Mouse (Mus musculus) heart, embryonic 16.5 days (tissue): ENCODE measurements around the gene Fcgr3. TPM values are rescaled to one million over a fixed set of nuclear protein-coding genes. Genes with fewer than 3 reads are reported as not detected.
"Not testable (repeated sequence)": the region's sequence is repeated elsewhere in the genome, so short reads cannot be mapped to it uniquely, and the experiment has no call there.

ENCODE experiments used
- ATAC-seq: fragments of 200-750 bp; cut with Nextera tagmentation; replicated peaks from 2 replicates; pipeline ENCODE4 v1.8.0; 2017; ENCODE audit warnings: moderate number of reproducible peaks; ENCODE audit not compliant: insufficient read depth, low FRiP score; ENCODE audit errors: extremely low read depth
- H3K27ac ChIP-seq: fragments of 300-500 bp; sonication (generic); 2 replicates; pipeline ENCODE4 v1.5.1; 2014; ENCODE audit warnings: mild to moderate bottlenecking, low read length, control low read depth, moderate library complexity
- H3K27me3 ChIP-seq: fragments of 300-500 bp; sonication (generic); 2 replicates; pipeline ENCODE4 v1.6.1; 2014; ENCODE audit warnings: low read length, mixed read lengths; ENCODE audit not compliant: control insufficient read depth, insufficient read depth
- H3K36me3 ChIP-seq: fragments of 300-500 bp; sonication (generic); 2 replicates; pipeline ENCODE4 v1.6.1; 2014; ENCODE audit not compliant: control insufficient read depth, insufficient read depth
- H3K4me1 ChIP-seq: fragments of 300-500 bp; sonication (generic); 2 replicates; pipeline ENCODE4 v1.6.1; 2014; ENCODE audit warnings: low read length, mixed read lengths; ENCODE audit not compliant: control insufficient read depth, insufficient read depth
- H3K4me2 ChIP-seq: fragments of 300-500 bp; sonication (generic); 2 replicates; pipeline ENCODE4 v1.6.1; 2014; ENCODE audit warnings: low read depth, mild to moderate bottlenecking, control low read depth, low read length
- H3K4me3 ChIP-seq: fragments of 300-500 bp; sonication (generic); 2 replicates; pipeline ENCODE4 v1.5.1; 2014; ENCODE audit warnings: mild to moderate bottlenecking, control low read depth, low read length
- H3K9ac ChIP-seq: fragments of 300-500 bp; sonication (generic); 2 replicates; pipeline ENCODE4 v1.6.1; 2014; ENCODE audit warnings: low read length, control low read depth
- H3K9me3 ChIP-seq: fragments of 300-500 bp; sonication (generic); replicated peaks from 2 replicates; pipeline ENCODE4 v1.6.1; 2016; ENCODE audit warnings: low read length; ENCODE audit not compliant: control insufficient read depth
- WGBS: fragments of 180-500 bp; shearing (Covaris S2); extraction: QIAGEN DNeasy Blood & Tissue Kit; methylation state at CpG from one replicate; pipeline ENCODE4 v1.1.7; 2014; 5-methylcytosine and 5-hydroxymethylcytosine counted together
- polyA plus RNA-seq: library from polyadenylated mRNA; unstranded; fragments of >200 nt; fragmentation: Nextera tagmentation; extraction: Ambion mirVana; gene quantifications from 2 replicates; pipeline ENCODE4 v1.2.1, GENCODE M21; 2015

Fcgr3 gene
- polyA plus RNA-seq, 1 experiment from 2014 or later, result 10.7 TPM

DNA sequence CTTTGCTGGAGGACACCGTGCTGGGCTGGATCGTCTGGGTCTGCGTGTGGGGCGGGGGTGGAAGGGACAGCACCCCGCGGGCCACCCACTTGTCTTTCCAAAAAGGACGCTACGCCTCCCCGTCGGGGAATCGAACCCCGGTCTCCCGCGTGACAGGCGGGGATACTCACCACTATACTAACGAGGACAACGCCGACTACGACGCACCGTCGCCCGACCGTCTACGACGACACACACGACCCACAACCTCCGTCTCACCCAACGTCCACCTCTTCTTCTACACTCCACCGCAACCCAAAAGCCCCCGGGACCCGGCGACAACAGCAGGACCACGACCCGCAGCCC, 480 bp upstream of the Fcgr3 start:
- peaks cover 23% of the 10 kb centered on the region for H3K27me3 ChIP-seq
- peak overlapping the region; percentile 43 for H3K4me3 ChIP-seq
- H3K4me1 ChIP-seq, result peaks cover 11% of the 10 kb centered on the region
- peak; percentile 28 for ATAC-seq
- H3K27ac ChIP-seq, H3K36me3 ChIP-seq, H3K9me3 ChIP-seq, H3K9ac ChIP-seq: not testable (repeated sequence)
- under 1% methylated on average over 18 of the region's 35 CpGs for WGBS
- peak overlapping the region; percentile 57 for H3K4me2 ChIP-seq

DNA sequence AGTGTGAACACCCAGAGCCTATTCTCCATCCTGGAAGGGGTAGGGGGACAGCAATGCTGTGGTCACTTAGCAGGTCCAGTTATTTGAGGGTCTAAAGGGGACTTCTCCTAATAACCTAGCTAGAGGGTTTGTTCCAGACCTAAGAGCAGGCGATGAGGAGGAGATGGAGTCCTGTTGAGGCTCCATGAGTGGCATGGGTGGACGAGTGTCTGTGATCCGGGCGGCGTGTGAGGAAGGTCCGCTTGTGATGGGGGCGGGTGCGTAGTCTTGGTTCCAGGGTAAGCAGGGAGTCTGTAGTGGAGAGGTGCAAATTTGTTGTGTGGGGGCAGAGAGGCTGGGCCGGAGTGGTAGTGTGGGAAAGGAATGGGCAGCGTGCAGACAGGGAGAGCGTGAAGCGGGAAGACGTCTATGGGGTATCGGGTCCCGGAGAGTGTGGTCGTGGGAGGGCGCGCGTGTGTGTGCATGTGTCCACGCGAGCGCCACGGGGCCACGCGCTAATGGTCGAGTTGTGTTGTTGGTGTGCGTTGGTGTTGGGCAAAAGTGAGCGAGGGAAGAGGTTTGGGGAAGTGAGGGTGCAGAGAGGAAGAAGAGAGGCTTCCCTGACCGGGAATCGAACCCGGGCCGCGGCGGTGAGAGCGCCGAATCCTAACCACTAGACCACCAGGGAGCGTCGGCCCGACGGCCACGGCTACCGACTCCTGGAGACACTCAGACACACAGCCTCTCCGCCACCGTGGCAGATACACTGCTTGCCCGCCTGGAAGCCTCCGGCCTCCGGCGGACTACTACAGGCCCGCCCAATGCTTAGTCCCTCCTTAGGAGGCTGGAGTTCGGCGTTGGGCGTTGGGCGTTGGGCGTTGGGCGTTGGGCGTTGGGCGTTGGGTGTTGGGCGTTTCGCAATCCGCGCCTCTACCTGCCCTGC, 905 bp downstream of the Fcgr3 start:
- peak; percentile 73 for ATAC-seq
- H3K36me3 ChIP-seq, H3K9me3 ChIP-seq, H3K27ac ChIP-seq: not testable (repeated sequence)
- peaks cover 11% of the 10 kb centered on the region for H3K4me1 ChIP-seq
- WGBS, result 8% methylated on average over 38 of the region's 61 CpGs
- H3K4me2 ChIP-seq, result peak overlapping the region; percentile 54
- H3K4me3 ChIP-seq, result peak overlapping the region; percentile 41
- H3K9ac ChIP-seq, result peak overlapping the region; percentile 11; the same call in 1 of the 2 replicates
- peaks cover 15% of the 10 kb centered on the region for H3K27me3 ChIP-seq

- WGBS, result 79% methylated on average over 3 of the region's 3 CpGs
Measured at GRCm38 (mm10) chr1:171061566-171061965, 3.2 kb downstream of the Fcgr3 start.

GRCm38 (mm10) chr1:171060392-171060791, 4.3 kb downstream of the Fcgr3 start:
- Histone ChIP-seq H3K4me1 (peaks cover 11% of the 10 kb centered on the region), H3K9me3 (no peaks in the 10 kb centered on the region), H3K4me2 (peak overlapping the region; percentile 31; the same call in 1 of the 2 replicates), H3K27ac (no peak overlapping the region; the same call in 1 of the 2 replicates), H3K9ac (0 out of 2 replicates have a peak overlapping the region, but pooled peaks have one; percentile 13), H3K27me3 (peaks cover 6% of the 10 kb centered on the region), H3K36me3 (no peaks in the 10 kb centered on the region), H3K4me3 (no peak overlapping the region)
- ATAC-seq, result no peak
- WGBS, result 8% methylated on average over 10 of the region's 10 CpGs

More at GRCm38 (mm10) chr1:171061566-171061965, 3.2 kb downstream of the Fcgr3 start:
- H3K4me3 ChIP-seq, result no peak overlapping the region
- no peaks in the 10 kb centered on the region for H3K36me3 ChIP-seq
- no peaks in the 10 kb centered on the region for H3K9me3 ChIP-seq
- no peak overlapping the region for H3K4me2 ChIP-seq
- H3K27me3 ChIP-seq, result peaks cover 11% of the 10 kb centered on the region
- no peak for ATAC-seq
- H3K9ac ChIP-seq, result no peak overlapping the region
- peaks cover 11% of the 10 kb centered on the region for H3K4me1 ChIP-seq
- no peak overlapping the region for H3K27ac ChIP-seq

DNA sequence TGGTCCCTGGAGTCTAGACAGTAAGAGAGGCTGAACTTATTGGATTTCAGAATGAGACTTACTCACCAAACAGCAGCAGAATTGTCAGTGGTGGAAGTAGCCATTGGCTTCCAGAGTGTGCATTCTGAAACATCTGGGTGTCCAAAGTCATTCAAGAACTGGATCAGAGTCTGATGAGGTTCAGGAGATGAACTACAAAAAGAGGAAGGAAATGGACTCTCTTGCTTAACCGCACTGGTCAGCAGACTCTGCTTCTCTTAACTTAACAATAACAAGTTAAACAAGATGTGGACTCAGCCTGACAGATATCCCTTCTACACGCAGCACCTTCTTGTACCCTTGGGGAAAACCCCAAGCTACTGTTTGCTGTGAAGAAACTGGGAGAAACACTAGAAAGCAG, 5.5 kb downstream of the Fcgr3 start:
- Histone ChIP-seq H3K9me3 (no peaks in the 10 kb centered on the region), H3K4me1 (peaks cover 7% of the 10 kb centered on the region), H3K36me3 (no peaks in the 10 kb centered on the region), H3K9ac (no peak overlapping the region), H3K27me3 (peaks cover 3% of the 10 kb centered on the region), H3K4me3 (no peak overlapping the region), H3K4me2 (no peak overlapping the region), H3K27ac (no peak overlapping the region)
- WGBS, result 63% methylated on average over 2 of the region's 2 CpGs
- no peak for ATAC-seq

DNA sequence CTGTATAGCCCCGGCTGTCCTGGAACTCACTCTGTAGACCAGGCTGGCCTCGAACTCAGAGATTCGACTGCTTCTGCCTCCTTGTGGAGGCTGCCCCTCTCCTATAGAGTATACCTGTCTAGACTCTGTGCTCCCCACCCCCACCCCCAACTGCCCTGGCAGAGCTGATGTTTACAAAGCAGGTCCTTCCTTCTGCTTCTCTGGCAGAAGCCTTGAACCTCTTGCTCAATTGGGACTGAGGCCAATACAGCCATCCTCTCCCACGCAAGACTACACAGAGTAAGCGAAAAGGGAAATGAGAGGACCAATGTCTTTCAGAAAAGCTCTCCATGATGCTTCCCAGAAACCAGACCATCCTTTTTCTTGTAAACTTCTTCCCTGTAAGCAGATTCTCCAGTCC, 7.5 kb downstream of the Fcgr3 start:
- Histone ChIP-seq H3K27me3 (no peaks in the 10 kb centered on the region), H3K4me2 (no peak overlapping the region), H3K9me3 (no peaks in the 10 kb centered on the region), H3K4me3 (no peak overlapping the region), H3K36me3 (no peaks in the 10 kb centered on the region), H3K4me1 (peaks cover 6% of the 10 kb centered on the region), H3K27ac (no peak overlapping the region), H3K9ac (no peak overlapping the region)
- ATAC-seq, result no peak
- 81% methylated on average over 5 of the region's 5 CpGs for WGBS

GRCm38 (mm10) chr1:171053305-171053704, 11.4 kb downstream of the Fcgr3 start:
- no peaks in the 10 kb centered on the region for H3K27me3 ChIP-seq
- no peak overlapping the region for H3K4me3 ChIP-seq
- no peak for ATAC-seq
- no peak overlapping the region for H3K9ac ChIP-seq
- 85% methylated on average over 6 of the region's 6 CpGs for WGBS
- H3K4me2 ChIP-seq, result no peak overlapping the region
- no peaks in the 10 kb centered on the region; the same call in 1 of the 2 replicates for H3K9me3 ChIP-seq
- no peaks in the 10 kb centered on the region for H3K4me1 ChIP-seq
- no peaks in the 10 kb centered on the region for H3K36me3 ChIP-seq
- H3K27ac ChIP-seq, result no peak overlapping the region

DNA sequence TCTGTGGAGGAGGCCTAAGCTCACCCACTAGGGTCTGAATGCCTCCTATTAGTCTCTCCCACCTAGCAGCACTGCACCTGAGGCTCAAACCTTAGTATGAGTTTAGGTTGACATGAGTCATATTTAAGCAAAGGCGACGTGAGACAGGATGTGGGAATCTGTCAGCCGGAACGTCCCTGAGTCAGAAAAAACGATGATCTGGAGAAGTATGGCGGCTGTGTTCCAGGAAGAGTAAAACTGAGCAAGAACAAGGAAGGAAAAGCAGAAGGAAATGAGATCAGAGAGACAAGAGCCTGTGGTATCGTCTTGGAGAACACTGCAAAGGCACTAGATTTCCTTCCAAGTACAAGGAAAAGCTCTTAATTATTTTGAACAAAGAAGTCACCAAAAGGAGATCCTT, 14.0 kb downstream of the Fcgr3 start:
- no peaks in the 10 kb centered on the region; the same call in 1 of the 2 replicates for H3K9me3 ChIP-seq
- no peak for ATAC-seq
- no peak overlapping the region for H3K4me2 ChIP-seq
- H3K4me3 ChIP-seq, result no peak overlapping the region
- H3K36me3 ChIP-seq, result no peaks in the 10 kb centered on the region
- no peak overlapping the region for H3K9ac ChIP-seq
- no peaks in the 10 kb centered on the region for H3K4me1 ChIP-seq
- 70% methylated on average over 7 of the region's 7 CpGs for WGBS
- H3K27ac ChIP-seq, result no peak overlapping the region
- H3K27me3 ChIP-seq, result no peaks in the 10 kb centered on the region

DNA sequence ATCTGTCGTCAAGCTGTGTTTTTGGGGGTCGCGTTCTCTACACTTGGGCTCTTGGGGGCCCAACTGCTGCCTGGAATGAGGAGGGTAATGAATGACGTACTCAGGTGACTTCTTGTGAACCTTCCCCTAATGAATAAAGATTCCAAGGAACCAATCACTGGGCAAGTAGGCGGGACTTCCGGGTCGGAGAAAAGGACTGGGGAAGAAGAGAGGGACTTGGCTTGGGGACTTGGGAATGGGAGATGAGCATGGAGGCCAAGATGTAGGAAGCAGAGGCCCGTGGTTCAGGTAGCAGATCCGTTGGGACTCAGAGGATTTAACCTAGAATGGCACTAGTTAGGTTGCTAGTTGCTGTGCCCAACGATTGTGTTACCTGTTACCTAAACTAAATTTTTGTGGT, 15.5 kb downstream of the Fcgr3 start:
- Histone ChIP-seq H3K9me3 (no peaks in the 10 kb centered on the region; the same call in 1 of the 2 replicates), H3K27me3 (no peaks in the 10 kb centered on the region), H3K4me3 (no peak overlapping the region), H3K36me3 (no peaks in the 10 kb centered on the region), H3K9ac (no peak overlapping the region), H3K27ac (no peak overlapping the region), H3K4me2 (no peak overlapping the region), H3K4me1 (peaks cover 4% of the 10 kb centered on the region; the same call in 1 of the 2 replicates)
- 62% methylated on average over 10 of the region's 10 CpGs for WGBS
- no peak for ATAC-seq
